Mouse (Mus musculus): ENCODE measurements at regions not wholly inside any gene's neighbourhood (a gene's known extent, or its start where the extent isn't known, plus 50 kb on each side); places are given as distances from the start of the nearest gene placed in this dataset.

DNA sequence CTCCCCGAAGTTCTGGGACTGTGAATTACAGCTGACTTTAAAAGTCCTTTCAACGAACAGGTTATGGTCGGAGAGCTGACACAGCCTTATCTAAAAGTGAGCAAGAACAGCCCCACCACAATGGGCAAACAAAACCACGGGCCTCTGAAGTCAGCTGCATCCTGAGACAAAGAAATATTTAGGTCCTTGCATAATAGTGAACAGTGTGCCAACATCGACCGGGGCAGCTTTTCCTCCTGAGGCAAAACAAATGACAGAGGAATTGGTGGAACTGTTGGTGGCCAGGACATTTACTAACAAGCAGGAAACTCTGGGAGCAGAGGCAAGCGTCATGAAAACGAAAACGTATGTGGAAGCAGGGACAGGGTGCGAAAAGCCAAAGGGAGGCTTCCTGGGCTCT, 54.3 kb upstream of the Mon1b start:
- TF ChIP-seq GATA1 (IDR thresholded peaks at IDR 0.05; ENCODE audit: borderline replicate concordance, low read length) (no peak), FLI1 (IDR thresholded peaks at IDR 0.05; ENCODE audit: low read length) (no peak)

Data from megakaryocyte, embryonic 14.5 days (primary cell).